Mouse (Mus musculus) erythroid progenitor cell, adult 5-6 weeks (primary cell): ENCODE data around the gene Hgd. TPM values are rescaled to one million over a fixed set of nuclear protein-coding genes. Genes with fewer than 3 reads are reported as not detected.

Experiments used
- ATAC-seq: replicated peaks from 2 replicates; pipeline ENCODE4 v1.8.0; 2016; ENCODE audit warnings: moderate number of reproducible peaks, mild to moderate bottlenecking, moderate TSS enrichment, inconsistent platforms; ENCODE audit not compliant: poor library complexity, low FRiP score, severe bottlenecking
- total RNA-seq, 2 experiments: library from RNA; stranded (forward) in 1 of 2; stranded (reverse) in 1 of 2; fragments of 150-400 nt in 1 of 2; fragments of 186-747, 209-891 nt in 1 of 2; gene quantifications; 2 replicates each; pipeline versions ENCODE4 v1.2.3 to v1.2.4; 2015 to 2017; ENCODE audit warnings: low replicate concordance in 2 of 2

Hgd gene
- total RNA-seq, 2 experiments from 2014 or later: not detected

DNA sequence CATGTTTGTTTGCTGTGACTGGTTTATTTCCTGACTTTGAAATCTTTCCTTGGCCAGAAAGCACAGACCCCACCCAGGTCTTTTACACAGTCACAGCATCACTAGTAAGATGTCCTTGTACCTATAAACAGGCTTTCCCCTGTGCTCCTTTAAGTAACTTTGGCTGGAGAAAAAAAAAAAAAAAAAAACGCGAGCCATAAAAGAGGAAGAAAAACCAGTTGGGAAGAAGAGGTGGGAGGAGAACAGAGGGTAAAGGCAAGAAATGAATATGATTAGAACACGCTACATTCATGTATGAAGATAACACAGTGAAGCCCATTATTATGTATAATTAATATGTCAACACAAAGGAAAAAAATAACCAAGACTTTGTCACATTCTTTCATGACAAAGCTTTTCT, 4.6 kb upstream of the Hgd start:
- ATAC-seq: no peak

DNA sequence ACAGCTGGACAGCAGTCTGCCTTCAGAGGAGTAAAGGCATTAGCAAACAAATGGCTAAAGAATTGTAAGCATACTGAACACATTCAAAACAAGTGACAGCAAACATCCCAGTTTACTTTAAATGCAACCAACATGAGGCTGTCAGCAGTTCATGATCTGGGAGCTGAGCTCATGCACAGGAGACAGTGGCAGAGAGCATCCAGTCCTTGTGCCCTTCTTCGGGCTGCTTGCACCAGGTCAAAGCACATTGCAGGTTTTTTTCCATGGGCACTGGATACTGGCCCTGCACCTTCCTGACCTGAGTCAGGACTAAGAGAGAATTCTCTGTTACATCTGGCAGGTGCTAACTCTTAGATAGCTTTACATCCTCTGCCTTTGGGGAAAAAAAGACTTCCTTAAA, 362 bp upstream of the Hgd start:
- no peak for ATAC-seq

DNA sequence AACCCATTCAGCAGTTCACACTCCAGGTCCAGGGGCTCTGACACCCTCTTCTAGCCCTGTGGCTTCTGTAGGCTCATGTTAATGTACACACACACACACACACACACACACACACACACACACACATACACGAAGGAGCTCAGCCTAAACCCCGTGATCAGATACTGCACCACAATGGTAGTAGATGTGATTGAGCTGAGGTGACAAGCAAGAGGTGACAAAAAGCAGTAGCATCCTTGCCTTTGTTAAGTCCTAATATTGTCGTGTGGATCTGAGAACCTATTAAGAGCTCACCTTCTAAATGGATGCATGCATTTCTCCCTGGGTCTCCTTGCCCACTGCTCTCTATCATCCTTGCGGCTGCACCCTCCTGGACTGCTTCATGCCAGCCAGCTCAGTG, 698 bp downstream of the Hgd start:
- ATAC-seq: no peak

DNA sequence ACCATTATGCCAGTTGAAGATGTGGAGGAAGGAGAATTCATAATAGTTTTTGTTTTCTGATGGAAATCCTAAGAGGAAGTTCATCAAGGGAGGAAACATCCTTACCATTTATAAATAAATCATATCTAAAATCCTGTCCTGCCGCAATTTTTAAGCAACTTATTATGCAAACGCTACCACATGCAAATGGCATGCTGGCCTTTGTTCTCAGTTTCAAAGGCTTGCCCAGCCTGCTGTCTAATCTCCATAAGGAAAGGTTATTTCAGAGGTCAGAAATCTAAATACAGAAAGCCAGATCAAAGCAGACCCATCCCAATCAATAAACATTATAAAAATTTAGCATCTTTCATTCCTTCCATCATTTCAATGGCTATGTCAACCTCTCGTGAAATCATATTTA, 1.9 kb downstream of the Hgd start:
- no peak for ATAC-seq

- no peak for ATAC-seq
These were observed 3.4 kb downstream of the Hgd start for GRCm38 (mm10) chr16:37583306-37583705.

DNA sequence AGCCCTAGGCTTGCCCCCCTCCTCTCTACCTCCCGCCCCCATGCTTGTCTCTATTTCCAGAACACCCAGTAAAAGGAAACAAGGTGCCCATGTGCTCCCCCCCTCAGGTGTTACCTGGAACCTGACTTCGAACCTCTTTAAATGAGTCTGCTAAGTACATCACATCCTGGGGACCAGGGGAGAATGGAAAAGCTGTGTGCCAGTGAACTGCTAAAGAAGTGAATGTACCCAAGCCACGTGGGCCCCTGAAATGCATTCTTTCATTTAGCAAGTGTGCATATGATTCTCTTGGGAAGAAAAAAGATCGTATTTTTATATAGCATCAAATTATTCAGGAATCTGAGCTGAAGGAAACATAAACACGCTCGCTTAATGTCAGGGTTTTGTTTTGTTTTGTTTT, 3.8 kb downstream of the Hgd start:
- ATAC-seq: no peak

GRCm38 (mm10) chr16:37584218-37585035, 4.5 kb downstream of the Hgd start:
- no peak for ATAC-seq

DNA sequence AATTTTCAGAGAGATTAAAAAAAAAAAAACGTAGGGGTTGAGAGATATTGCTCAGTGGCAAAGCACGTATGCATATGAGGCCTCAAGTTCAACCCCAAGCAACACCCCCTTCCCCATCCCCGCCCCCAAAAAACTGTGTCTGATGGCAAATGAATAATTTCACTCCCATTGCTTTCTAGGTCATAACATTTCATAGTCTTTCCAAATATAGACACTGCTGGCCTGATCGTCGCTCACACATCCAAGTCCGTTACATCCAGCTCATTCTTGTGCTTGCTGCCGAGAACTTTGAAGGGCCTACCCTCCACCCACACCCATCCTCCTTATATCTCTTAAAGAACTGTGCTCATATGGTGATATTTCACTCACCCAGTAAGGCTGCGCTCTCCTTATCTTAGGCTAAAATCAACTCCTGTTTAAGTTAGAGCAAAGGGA, 5.2 kb downstream of the Hgd start:
- no peak for ATAC-seq

DNA sequence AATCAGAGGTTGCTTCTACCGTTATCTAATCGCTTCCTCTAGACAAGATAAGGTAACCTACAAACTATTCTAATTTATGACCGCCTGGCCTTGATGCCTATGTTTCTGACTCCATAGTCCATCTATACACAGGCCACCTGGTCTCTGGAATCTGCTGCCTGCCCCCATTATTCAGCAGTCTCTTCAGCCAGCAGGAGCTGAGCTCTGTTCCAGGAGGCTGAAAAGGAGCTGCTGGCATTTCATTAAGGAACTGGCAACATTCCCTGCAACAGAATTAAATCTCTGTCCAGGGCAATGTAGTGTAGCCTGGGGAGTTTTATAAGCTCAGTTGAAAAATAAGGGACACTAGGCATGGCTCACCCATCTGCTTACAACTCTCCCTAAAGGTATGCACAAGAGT, 11.0 kb downstream of the Hgd start:
- no peak for ATAC-seq

GRCm38 (mm10) chr16:37591551-37591950, 11.6 kb downstream of the Hgd start:
- no peak for ATAC-seq

- ATAC-seq: no peak
These were observed 17.5 kb downstream of the Hgd start for GRCm38 (mm10) chr16:37597412-37597811.

- ATAC-seq: no peak
These were observed 18.5 kb downstream of the Hgd start for GRCm38 (mm10) chr16:37598463-37598862.

DNA sequence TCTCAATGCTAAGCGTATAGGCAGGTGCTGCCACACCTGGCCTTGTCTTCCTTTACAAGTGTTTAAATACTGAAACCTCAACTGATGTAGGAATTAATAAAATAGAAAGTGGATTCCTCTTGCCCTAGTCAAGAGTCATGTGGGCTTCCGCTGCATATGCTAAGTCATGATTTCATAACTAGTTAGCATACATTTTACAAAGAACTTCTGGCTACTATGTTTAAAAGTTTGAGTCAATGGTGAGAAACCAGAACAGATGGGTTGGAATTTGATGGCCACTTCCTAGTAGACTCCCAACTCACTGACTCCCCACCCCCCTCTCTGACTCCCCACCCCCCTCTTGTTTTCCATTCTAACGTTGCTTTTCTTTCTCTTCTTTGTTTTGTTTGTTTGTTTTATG, 19.4 kb downstream of the Hgd start:
- no peak for ATAC-seq

- no peak for ATAC-seq
These were observed 23.5 kb downstream of the Hgd start for GRCm38 (mm10) chr16:37603431-37603830.

- no peak for ATAC-seq
These were observed 24.3 kb downstream of the Hgd start for GRCm38 (mm10) chr16:37604243-37604642.

GRCm38 (mm10) chr16:37610333-37610732, 30.4 kb downstream of the Hgd start:
- no peak for ATAC-seq

DNA sequence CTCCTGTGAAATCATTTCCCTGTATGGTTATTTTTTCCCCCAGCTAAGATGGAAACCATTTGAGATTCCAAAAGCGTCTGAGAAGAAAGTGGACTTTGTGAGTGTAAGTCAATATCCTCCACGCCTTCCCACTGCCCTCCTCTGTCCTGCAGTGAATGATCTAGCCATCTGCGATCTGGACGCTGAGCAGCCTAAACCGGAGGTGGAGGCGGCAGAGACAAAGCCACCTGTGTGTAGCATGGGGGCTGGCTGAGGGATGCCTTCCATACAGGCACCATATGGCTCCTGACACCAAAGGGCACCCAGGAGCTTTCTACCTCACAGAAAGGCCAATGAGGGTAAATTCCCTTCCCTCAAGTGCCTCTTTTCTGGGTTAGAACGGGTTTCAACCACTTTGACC, 31.1 kb downstream of the Hgd start:
- no peak for ATAC-seq

- no peak for ATAC-seq
These were observed 32.1 kb downstream of the Hgd start for GRCm38 (mm10) chr16:37612013-37612412.

DNA sequence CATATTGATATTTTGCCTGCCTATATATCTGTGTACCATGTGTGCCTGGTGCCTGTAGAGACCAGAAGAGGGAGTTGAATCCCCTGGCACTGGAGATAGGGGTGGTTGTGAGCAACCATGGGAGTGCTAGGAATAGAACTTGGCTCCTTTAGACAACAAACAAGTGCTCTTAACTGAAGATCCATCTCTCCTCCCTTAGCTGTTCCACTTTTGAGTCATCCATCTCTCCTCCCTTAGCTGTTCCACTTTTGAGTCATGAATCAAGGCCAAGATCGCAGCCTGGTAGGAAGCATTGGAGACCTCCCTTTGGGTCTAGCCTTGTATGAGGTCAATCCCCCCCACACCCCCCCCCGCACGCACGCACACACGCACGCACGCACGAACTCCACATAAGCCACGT, 34.6 kb downstream of the Hgd start:
- ATAC-seq: no peak

GRCm38 (mm10) chr16:37615429-37615828, 35.5 kb downstream of the Hgd start:
- no peak for ATAC-seq

DNA sequence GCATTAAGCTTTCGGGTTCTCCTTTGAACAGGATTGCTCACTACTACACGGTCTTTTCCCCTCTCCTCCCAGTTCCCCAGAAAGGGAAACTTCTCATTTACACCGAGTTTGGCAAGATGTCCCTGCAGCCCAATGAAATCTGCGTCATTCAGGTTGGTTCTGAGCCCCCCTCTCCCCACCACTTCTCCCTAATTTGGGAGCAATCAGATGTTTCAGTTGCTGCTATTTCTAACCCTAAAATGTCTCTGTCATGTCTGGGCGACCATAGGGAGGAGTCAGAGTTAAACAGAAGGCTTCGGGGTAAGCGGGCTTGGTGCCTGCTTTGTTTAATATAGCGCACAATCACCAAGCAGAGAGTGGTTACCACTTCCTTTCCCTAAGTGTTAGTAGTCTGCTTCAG, 36.2 kb downstream of the Hgd start:
- no peak for ATAC-seq

- no peak for ATAC-seq
These were observed 37.7 kb downstream of the Hgd start for GRCm38 (mm10) chr16:37617695-37618094.
